Mouse (Mus musculus): ENCODE data around the gene Lck. TPM values are rescaled to one million over a fixed set of nuclear protein-coding genes. Genes with fewer than 3 reads are reported as not detected.
A peak's percentile ranks its signal among the peaks of the same experiment; 100 is the strongest.

Gene Lck
- polyA plus RNA-seq, 1 experiment from 2014 or later: 10.6 TPM

DNA sequence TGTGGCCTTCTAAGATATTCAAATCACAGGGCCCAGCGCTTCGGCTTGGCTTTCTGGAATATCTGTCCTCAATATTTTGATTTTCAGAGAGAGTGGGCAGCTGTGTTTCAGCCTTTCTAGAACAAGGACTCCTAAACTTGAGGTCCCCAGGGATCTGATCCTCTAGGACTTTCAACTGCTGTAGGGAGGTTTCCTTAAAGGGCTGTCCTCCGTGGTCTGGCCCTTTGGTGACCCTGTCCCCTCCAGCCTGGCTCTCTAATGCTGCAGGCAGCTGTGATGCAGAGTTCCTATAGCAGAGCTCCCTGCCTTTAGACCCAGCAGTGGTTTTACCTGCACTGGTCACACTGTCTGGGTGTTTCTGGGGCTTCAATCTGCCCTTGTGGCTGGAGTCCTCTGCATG is 43.2 kb upstream of the Lck start:
- no peak overlapping the region for H3K27ac ChIP-seq

DNA sequence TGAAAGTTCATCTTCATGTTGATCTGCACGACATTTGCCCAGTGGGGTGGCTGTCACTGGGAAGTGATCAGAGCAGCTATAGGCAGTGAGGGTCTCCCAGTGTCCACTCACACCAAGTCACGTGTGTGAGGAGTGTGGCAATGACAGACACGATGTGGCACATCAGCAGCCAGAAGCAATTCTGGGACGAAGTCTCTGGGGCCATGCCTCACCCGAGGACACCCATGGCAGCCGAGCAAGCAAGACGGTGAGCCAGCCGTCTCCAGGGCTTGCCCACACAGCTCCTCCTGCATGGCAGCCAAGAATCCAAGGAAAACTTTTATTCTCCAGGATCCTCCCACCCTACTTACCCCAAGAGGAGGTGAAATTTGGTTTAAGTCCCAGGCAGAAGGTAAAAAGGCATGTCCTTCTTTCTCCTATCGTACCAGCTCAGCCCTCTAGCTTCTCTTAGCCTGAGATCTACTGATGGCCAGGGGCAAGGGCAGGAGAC is 42.4 kb upstream of the Lck start:
- DNase-seq (ENCODE audit: low spot score): no peak
- Histone ChIP-seq H3K36me3 (replicated peaks; ENCODE audit: control insufficient read depth, insufficient read depth) (peaks cover 19% of the 10 kb centered on the region), H3K4me2 (replicated peaks) (no peak overlapping the region), H3K4me1 (replicated peaks; ENCODE audit: control insufficient read depth, insufficient read depth, low read length) (peaks cover 9% of the 10 kb centered on the region; the same call in 1 of the 2 replicates), H3K27ac (no peak overlapping the region), H3K9me3 (ENCODE audit: control insufficient read depth, low read length) (no peaks in the 10 kb centered on the region), H3K4me3 (replicated peaks; ENCODE audit: low read length) (no peak overlapping the region), H3K27me3 (ENCODE audit: control insufficient read depth, insufficient read depth, low read length) (no peaks in the 10 kb centered on the region), H3K9ac (no peak overlapping the region)
- 92% methylated on average over 9 of the region's 9 CpGs for WGBS
- no peak for ATAC-seq (ENCODE audit: low FRiP score)

More for the DNA sequence above, 43.2 kb upstream of the Lck start:
- Histone ChIP-seq H3K4me1 (replicated peaks; ENCODE audit: control insufficient read depth, insufficient read depth, low read length) (peaks cover 10% of the 10 kb centered on the region), H3K27me3 (ENCODE audit: control insufficient read depth, insufficient read depth, low read length) (no peaks in the 10 kb centered on the region), H3K9ac (no peak overlapping the region), H3K4me3 (replicated peaks; ENCODE audit: low read length) (no peak overlapping the region), H3K9me3 (ENCODE audit: control insufficient read depth, low read length) (no peaks in the 10 kb centered on the region), H3K36me3 (replicated peaks; ENCODE audit: control insufficient read depth, insufficient read depth) (peaks cover 19% of the 10 kb centered on the region), H3K4me2 (replicated peaks) (no peak overlapping the region)
- 91% methylated on average over 3 of the region's 3 CpGs for WGBS
- ATAC-seq (ENCODE audit: low FRiP score) (no peak), DNase-seq (ENCODE audit: low spot score) (no peak)

DNA sequence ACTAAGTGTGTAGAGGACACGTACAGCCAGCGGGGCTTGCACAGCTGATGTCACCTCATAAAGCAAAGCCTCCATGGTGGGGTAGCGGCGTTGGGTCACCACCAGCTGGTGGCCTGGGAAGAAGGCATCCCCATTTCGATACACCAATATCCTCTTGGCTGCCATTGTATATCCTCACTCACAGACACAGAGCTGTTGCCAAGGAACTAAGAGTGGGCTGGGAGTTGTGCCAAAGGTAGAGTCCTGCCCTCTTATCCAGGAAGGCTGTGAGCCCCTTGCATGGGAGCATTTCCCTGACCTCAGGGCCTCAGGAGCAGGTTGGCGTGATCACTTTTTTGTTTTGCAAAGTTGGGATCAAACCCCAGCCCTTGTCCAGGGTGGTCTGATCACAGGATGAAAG is 40.7 kb upstream of the Lck start, which contains the start of gene Dcdc2b:
Gene Dcdc2b (minus strand): TSS at position 165 of the 400 bp plus-strand sequence.
- 76% methylated on average over 6 of the region's 6 CpGs for WGBS
- H3K4me1 ChIP-seq (replicated peaks; ENCODE audit: control insufficient read depth, insufficient read depth, low read length): peaks cover 9% of the 10 kb centered on the region; the same call in 1 of the 2 replicates
- ATAC-seq (ENCODE audit: low FRiP score) (no peak), DNase-seq (ENCODE audit: low spot score) (no peak)
- no peaks in the 10 kb centered on the region for H3K9me3 ChIP-seq (ENCODE audit: control insufficient read depth, low read length)
- H3K4me3 ChIP-seq (replicated peaks; ENCODE audit: low read length): no peak within 1 kb of the TSS
- no peak within 1 kb of the TSS for H3K27ac ChIP-seq
- H3K9ac ChIP-seq: no peak within 1 kb of the TSS
- no peak within 1 kb of the TSS for H3K4me2 ChIP-seq (replicated peaks)
- no peaks in the 10 kb centered on the region for H3K27me3 ChIP-seq (ENCODE audit: control insufficient read depth, insufficient read depth, low read length)
- peaks cover 23% of the 10 kb centered on the region for H3K36me3 ChIP-seq (replicated peaks; ENCODE audit: control insufficient read depth, insufficient read depth)

DNA sequence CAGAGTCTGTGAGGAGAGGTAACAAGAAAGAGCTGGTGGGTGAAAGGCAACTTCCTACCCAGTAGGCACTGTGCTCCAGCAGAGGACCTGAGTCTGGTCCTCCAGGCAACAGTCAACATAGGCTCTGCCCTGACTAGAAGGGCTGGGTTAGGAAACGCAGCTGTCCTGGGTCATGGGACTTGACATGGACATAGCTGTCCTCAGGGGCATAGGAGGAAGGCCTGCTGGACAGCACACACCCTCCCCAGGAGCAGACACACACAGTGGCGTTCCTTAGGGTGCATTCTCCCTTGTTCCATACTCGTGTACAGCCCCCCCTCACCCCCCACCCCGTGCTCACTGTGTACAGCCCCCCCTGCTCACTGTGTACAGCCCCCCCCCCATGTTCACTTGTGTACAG is 37.0 kb upstream of the Lck start:
- Histone ChIP-seq H3K27me3 (ENCODE audit: control insufficient read depth, insufficient read depth, low read length) (no peaks in the 10 kb centered on the region), H3K4me2 (replicated peaks) (no peak overlapping the region), H3K9ac (no peak overlapping the region), H3K4me3 (replicated peaks; ENCODE audit: low read length) (no peak overlapping the region), H3K36me3 (replicated peaks; ENCODE audit: control insufficient read depth, insufficient read depth) (peaks cover 35% of the 10 kb centered on the region), H3K4me1 (replicated peaks; ENCODE audit: control insufficient read depth, insufficient read depth, low read length) (peaks cover 3% of the 10 kb centered on the region; the same call in 1 of the 2 replicates), H3K27ac (no peak overlapping the region), H3K9me3 (ENCODE audit: control insufficient read depth, low read length) (no peaks in the 10 kb centered on the region)
- no peak for DNase-seq (ENCODE audit: low spot score)
- peak; percentile 28; the same call in 1 of the 2 replicates for ATAC-seq (ENCODE audit: low FRiP score)
- WGBS: 71% methylated on average over 4 of the region's 4 CpGs

DNA sequence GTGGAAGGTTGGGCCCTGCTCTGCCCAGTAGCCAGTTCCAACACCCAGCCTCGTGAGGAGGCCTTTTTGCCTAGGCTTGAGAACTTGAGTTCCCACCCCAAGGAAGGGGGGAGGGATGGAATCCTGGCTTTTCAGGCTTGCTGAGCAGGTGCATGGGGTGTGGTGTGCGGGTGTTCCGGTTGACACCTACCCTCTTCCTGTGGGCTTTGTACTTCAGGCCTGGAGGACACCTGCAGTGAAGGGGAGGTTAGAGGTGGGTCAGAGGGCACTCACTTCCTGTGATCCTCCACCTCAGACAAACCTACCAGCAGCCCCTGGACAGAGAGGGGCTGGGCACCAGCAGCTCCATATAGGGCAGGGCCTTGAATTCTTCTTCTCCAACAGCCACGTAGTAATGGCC is 36.6 kb upstream of the Lck start:
- no peak overlapping the region for H3K9ac ChIP-seq
- DNase-seq (ENCODE audit: low spot score) (no peak), ATAC-seq (ENCODE audit: low FRiP score) (no peak)
- peaks cover 3% of the 10 kb centered on the region; the same call in 1 of the 2 replicates for H3K4me1 ChIP-seq (replicated peaks; ENCODE audit: control insufficient read depth, insufficient read depth, low read length)
- WGBS: 74% methylated on average over 4 of the region's 4 CpGs
- no peaks in the 10 kb centered on the region for H3K9me3 ChIP-seq (ENCODE audit: control insufficient read depth, low read length)
- no peak overlapping the region for H3K27ac ChIP-seq
- H3K36me3 ChIP-seq (replicated peaks; ENCODE audit: control insufficient read depth, insufficient read depth): peaks cover 38% of the 10 kb centered on the region
- no peak overlapping the region for H3K4me3 ChIP-seq (replicated peaks; ENCODE audit: low read length)
- no peak overlapping the region for H3K4me2 ChIP-seq (replicated peaks)
- H3K27me3 ChIP-seq (ENCODE audit: control insufficient read depth, insufficient read depth, low read length): no peaks in the 10 kb centered on the region

DNA sequence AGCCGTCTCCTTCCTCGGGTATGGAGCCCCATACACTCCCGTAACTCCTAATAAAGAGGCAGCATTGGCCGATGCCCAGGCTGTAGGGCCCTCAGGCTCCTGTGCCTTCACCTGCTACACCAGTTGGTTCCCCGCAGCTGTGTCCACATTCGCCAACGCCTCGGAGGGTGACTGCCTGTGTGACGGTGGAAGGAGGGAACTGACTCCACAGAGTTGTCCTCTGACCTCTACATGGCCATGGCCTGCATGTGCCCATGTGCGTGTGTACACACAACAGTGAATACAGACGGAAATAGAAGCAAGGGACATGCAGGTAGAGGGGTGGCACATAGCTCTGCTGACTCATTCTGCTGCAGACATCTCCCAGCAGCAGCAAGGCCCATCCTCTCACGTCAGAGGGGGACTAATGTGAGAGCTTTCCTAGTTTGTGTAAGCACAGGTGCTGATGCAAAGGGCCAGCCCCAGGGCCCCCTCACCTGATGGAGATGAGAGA is 35.7 kb upstream of the Lck start:
- ATAC-seq (ENCODE audit: low FRiP score): no peak
- Histone ChIP-seq H3K36me3 (replicated peaks; ENCODE audit: control insufficient read depth, insufficient read depth) (peaks cover 47% of the 10 kb centered on the region), H3K9ac (no peak overlapping the region), H3K4me1 (replicated peaks; ENCODE audit: control insufficient read depth, insufficient read depth, low read length) (peaks cover 3% of the 10 kb centered on the region; the same call in 1 of the 2 replicates), H3K4me2 (replicated peaks) (no peak overlapping the region), H3K4me3 (replicated peaks; ENCODE audit: low read length) (no peak overlapping the region), H3K9me3 (ENCODE audit: control insufficient read depth, low read length) (no peaks in the 10 kb centered on the region), H3K27ac (no peak overlapping the region), H3K27me3 (ENCODE audit: control insufficient read depth, insufficient read depth, low read length) (no peaks in the 10 kb centered on the region)
- DNase-seq (ENCODE audit: low spot score): no peak
- WGBS: 85% methylated on average over 12 of the region's 12 CpGs

DNA sequence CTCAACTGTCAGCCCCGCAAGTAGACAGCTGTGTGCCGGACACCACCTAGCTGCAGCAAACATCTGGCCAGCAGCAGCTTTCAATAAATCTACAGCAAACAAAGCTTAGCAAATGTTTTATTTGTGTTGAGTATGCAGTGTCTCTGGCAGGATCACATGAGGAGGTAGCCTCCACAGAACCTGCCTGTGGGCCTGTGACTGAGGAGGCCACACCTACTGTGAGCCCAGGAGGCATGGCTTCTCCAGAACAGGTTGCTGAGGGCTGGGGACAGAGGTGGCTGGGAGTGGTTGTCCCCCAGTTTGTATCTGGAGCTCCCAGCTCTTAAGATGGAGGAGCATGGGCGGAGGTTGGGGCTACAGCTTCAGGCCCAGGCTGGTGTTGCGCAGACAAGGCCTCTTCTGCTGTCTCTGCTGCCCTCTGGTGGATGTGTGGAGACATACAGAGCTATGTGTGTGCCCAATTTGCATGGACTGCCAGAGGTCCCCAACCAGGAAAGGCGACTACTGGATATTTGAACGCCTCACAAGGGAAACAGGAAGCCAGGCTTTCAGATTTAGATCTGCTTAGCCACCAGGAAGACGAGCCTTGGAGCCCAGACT is 35.1 kb upstream of the Lck start:
- Histone ChIP-seq H3K27me3 (ENCODE audit: control insufficient read depth, insufficient read depth, low read length) (no peaks in the 10 kb centered on the region), H3K27ac (peak overlapping the region; percentile 64), H3K4me3 (replicated peaks; ENCODE audit: low read length) (no peak overlapping the region), H3K36me3 (replicated peaks; ENCODE audit: control insufficient read depth, insufficient read depth) (peaks cover 52% of the 10 kb centered on the region), H3K9ac (peak overlapping the region; percentile 40), H3K9me3 (ENCODE audit: control insufficient read depth, low read length) (no peaks in the 10 kb centered on the region), H3K4me1 (replicated peaks; ENCODE audit: control insufficient read depth, insufficient read depth, low read length) (peaks cover 3% of the 10 kb centered on the region; the same call in 1 of the 2 replicates), H3K4me2 (replicated peaks) (no peak overlapping the region)
- 40% methylated on average over 7 of the region's 7 CpGs for WGBS
- ATAC-seq (ENCODE audit: low FRiP score): peak; percentile 84
- peak; percentile 85 for DNase-seq (ENCODE audit: low spot score)

DNA sequence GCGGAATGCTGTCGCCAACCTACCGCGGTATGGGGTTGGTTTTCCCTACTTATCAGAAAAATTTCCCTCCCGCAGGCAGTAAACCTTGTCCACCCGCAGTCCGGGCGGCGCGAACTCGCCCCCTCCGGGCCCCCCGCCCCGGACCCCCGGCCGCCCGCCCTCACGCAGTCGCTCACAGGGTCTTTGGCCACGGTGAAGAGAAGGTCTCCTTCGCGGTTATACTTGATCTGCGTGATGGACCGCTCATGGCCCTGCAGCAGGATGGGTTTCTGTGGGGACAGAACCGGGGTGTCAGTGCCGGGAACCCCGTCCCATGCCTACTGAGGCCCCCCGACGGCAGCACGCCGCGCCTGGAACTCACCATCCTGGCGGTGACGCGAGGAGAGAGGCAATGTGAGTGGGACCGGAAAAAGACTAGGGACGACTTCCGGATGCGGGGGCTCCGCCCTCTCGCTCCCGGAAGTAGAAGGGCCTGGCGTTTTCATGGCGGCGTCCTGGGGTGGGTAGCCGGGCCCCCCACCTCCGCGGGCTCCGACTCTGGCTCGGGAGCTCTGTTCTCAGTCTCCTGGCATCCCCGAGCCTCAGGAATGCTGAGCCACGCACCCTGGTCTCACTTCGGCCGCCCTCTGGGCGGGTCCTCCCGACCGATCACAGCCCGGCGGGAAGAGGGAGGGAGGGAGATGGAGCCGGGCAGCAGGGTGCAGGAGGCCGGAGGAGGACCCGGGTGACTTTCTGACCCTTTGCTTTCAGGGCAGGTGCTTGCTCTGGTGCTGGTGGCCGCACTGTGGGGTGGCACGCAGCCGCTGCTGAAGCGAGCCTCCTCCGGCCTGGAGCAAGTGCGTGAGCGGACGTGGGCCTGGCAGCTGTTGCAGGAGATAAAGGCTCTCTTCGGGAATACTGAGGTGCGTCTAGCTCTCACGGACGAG is 27.1 kb upstream of the Lck start, which contains the start of the genes Eif3i and Tmem234:
Gene Eif3i (minus strand): TSS at position 416 of the 926 bp plus-strand sequence.
Gene Tmem234 (plus strand): TSS at position 436 of the 926 bp plus-strand sequence.
- Histone ChIP-seq H3K4me3 (replicated peaks; ENCODE audit: low read length) (peak within 1 kb of the TSS; percentile 100), H3K27ac (peak within 1 kb of the TSS; percentile 82), H3K9ac (peak within 1 kb of the TSS; percentile 97), H3K9me3 (ENCODE audit: control insufficient read depth, low read length) (no peaks in the 10 kb centered on the region), H3K27me3 (ENCODE audit: control insufficient read depth, insufficient read depth, low read length) (no peaks in the 10 kb centered on the region), H3K36me3 (replicated peaks; ENCODE audit: control insufficient read depth, insufficient read depth) (peaks cover 51% of the 10 kb centered on the region), H3K4me1 (replicated peaks; ENCODE audit: control insufficient read depth, insufficient read depth, low read length) (peaks cover 26% of the 10 kb centered on the region), H3K4me2 (replicated peaks) (peak within 1 kb of the TSS; percentile 91)
- ATAC-seq (ENCODE audit: low FRiP score) (peak; percentile 91), DNase-seq (ENCODE audit: low spot score) (peak; percentile 84)
- WGBS: under 1% methylated on average over 72 of the region's 74 CpGs

DNA sequence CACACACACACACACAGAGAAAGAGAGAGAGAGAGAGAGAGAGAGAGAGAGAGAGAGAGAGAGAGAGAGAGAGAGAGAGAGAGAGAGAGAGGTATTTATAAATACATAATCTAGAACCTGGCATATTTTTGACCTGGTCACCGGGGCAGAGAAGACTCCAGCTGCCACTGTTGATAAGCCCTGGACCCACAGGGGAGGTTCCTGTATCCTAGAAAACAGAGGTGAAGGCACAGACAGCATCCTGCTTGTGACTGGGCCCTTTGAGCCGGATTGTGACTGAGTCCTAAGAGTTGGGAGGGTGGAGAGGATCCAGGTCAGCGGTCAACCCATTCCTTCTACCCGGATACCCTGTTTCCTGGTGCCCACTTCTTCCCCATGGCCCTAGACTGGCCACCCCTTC is 15.4 kb upstream of the Lck start:
- DNase-seq (ENCODE audit: low spot score): no peak
- Histone ChIP-seq H3K4me2 (replicated peaks) (no peak overlapping the region), H3K4me1 (replicated peaks; ENCODE audit: control insufficient read depth, insufficient read depth, low read length) (no peaks in the 10 kb centered on the region), H3K4me3 (replicated peaks; ENCODE audit: low read length) (no peak overlapping the region), H3K36me3 (replicated peaks; ENCODE audit: control insufficient read depth, insufficient read depth) (peaks cover 37% of the 10 kb centered on the region), H3K27ac (no peak overlapping the region), H3K9me3 (ENCODE audit: control insufficient read depth, low read length) (no peaks in the 10 kb centered on the region), H3K9ac (no peak overlapping the region), H3K27me3 (ENCODE audit: control insufficient read depth, insufficient read depth, low read length) (no peaks in the 10 kb centered on the region)
- no peak for ATAC-seq (ENCODE audit: low FRiP score)
- 79% methylated on average over 4 of the region's 4 CpGs for WGBS
